Mouse (Mus musculus) midbrain, embryonic 13.5 days (tissue): ENCODE results near the gene Gm49673. TPM values are rescaled to one million over a fixed set of nuclear protein-coding genes. Genes with fewer than 3 reads are reported as not detected.
"Not testable (repeated sequence)": the region's sequence is repeated elsewhere in the genome, so short reads cannot be mapped to it uniquely, and the experiment has no call there.

Source experiments
- ATAC-seq: fragments of 200-750 bp; cut with Nextera tagmentation; 2 replicates; pipeline ENCODE4 v1.8.0; 2017; ENCODE audit warnings: mild to moderate bottlenecking, moderate TSS enrichment, moderate library complexity
- H3K27ac ChIP-seq: fragments of 300-500 bp; sonication (generic); 2 replicates; pipeline ENCODE4 v1.5.1; 2015; ENCODE audit warnings: inconsistent platforms, mild to moderate bottlenecking, moderate library complexity
- H3K27me3 ChIP-seq: fragments of 300-500 bp; sonication (generic); 2 replicates; pipeline ENCODE4 v1.6.1; 2015; ENCODE audit warnings: mild to moderate bottlenecking, inconsistent platforms
- H3K36me3 ChIP-seq: fragments of 300-500 bp; sonication (generic); 2 replicates; pipeline ENCODE4 v1.6.1; 2015; ENCODE audit warnings: mild to moderate bottlenecking, inconsistent platforms
- H3K4me1 ChIP-seq: fragments of 300-500 bp; sonication (generic); replicated peaks from 2 replicates; pipeline ENCODE4 v1.6.1; 2015; ENCODE audit warnings: inconsistent platforms
- H3K4me2 ChIP-seq: fragments of 300-500 bp; sonication (generic); replicated peaks from 2 replicates; pipeline ENCODE4 v1.6.1; 2015; ENCODE audit warnings: moderate library complexity, mild to moderate bottlenecking, inconsistent platforms
- H3K4me3 ChIP-seq: fragments of 300-500 bp; sonication (generic); replicated peaks from 2 replicates; pipeline ENCODE4 v1.5.1; 2015; ENCODE audit warnings: mild to moderate bottlenecking, inconsistent platforms
- H3K9ac ChIP-seq: fragments of 300-500 bp; sonication (generic); replicated peaks from 2 replicates; pipeline ENCODE4 v1.6.1; 2015; ENCODE audit warnings: mild to moderate bottlenecking, inconsistent platforms
- H3K9me3 ChIP-seq: fragments of 300-500 bp; sonication (generic); 2 replicates; pipeline ENCODE4 v1.6.1; 2016; ENCODE audit warnings: mild to moderate bottlenecking, inconsistent platforms
- WGBS: fragments of 180-500 bp; shearing (Covaris S2); methylation state at CpG from one replicate; pipeline ENCODE4 v1.1.7; 2015; 5-methylcytosine and 5-hydroxymethylcytosine counted together
- polyA plus RNA-seq: library from polyadenylated mRNA; unstranded; fragments of >200 nt; fragmentation: Nextera tagmentation; extraction: Ambion mirVana; gene quantifications from 2 replicates; pipeline ENCODE4 v1.2.1, GENCODE M21; 2015

The Gm49673 gene
- polyA plus RNA-seq: 0.15 and 0.22 TPM in 2 replicates

GRCm38 (mm10) chr17:8147439-8148316 is at the start of gene Gm49673, which contains the start of gene Rnaset2a:
Gm49673 (minus strand) TSS chr17:8147788.
Rnaset2a (minus strand) TSS chr17:8148097.
- H3K4me2 ChIP-seq: peak within 1 kb of the TSS; percentile 62
- WGBS: 1% methylated on average over 50 of the region's 67 CpGs
- H3K4me1 ChIP-seq, H3K27me3 ChIP-seq, H3K9me3 ChIP-seq, H3K36me3 ChIP-seq, H3K27ac ChIP-seq: not testable (repeated sequence)
- H3K4me3 ChIP-seq: peak within 1 kb of the TSS; percentile 50
- peak; percentile 97 for ATAC-seq
- peak within 1 kb of the TSS; percentile 70; the same call in 1 of the 2 replicates for H3K9ac ChIP-seq

GRCm38 (mm10) chr17:8195685-8196376 is 48.2 kb upstream of the Gm49673 start:
- H3K4me1 ChIP-seq: no peaks in the 10 kb centered on the region
- H3K36me3 ChIP-seq: peaks cover 51% of the 10 kb centered on the region
- H3K27me3 ChIP-seq: no peaks in the 10 kb centered on the region
- WGBS: 94% methylated on average over 8 of the region's 8 CpGs
- H3K4me3 ChIP-seq: no peak overlapping the region
- no peak overlapping the region for H3K4me2 ChIP-seq
- no peak for ATAC-seq
- no peaks in the 10 kb centered on the region for H3K9me3 ChIP-seq
- H3K27ac ChIP-seq: no peak overlapping the region
- no peak overlapping the region for H3K9ac ChIP-seq

GRCm38 (mm10) chr17:8193678-8194077 is 46.1 kb upstream of the Gm49673 start:
- no peak for ATAC-seq
- no peaks in the 10 kb centered on the region for H3K9me3 ChIP-seq

GRCm38 (mm10) chr17:8184217-8184616 is 36.6 kb upstream of the Gm49673 start:
- H3K27ac ChIP-seq: no peak overlapping the region
- H3K27me3 ChIP-seq: no peaks in the 10 kb centered on the region
- H3K9me3 ChIP-seq: no peaks in the 10 kb centered on the region
- H3K4me2 ChIP-seq: no peak overlapping the region
- H3K4me3 ChIP-seq: no peak overlapping the region
- H3K9ac ChIP-seq: no peak overlapping the region
- H3K4me1 ChIP-seq: no peaks in the 10 kb centered on the region
- WGBS: 92% methylated on average over 7 of the region's 7 CpGs
- peaks cover 73% of the 10 kb centered on the region for H3K36me3 ChIP-seq
- ATAC-seq: no peak

More at GRCm38 (mm10) chr17:8193678-8194077, 46.1 kb upstream of the Gm49673 start:
- H3K4me3 ChIP-seq: no peak overlapping the region
- no peaks in the 10 kb centered on the region for H3K4me1 ChIP-seq
- no peak overlapping the region for H3K9ac ChIP-seq
- H3K27me3 ChIP-seq: no peaks in the 10 kb centered on the region
- 95% methylated on average over 8 of the region's 8 CpGs for WGBS
- no peak overlapping the region for H3K27ac ChIP-seq
- no peak overlapping the region for H3K4me2 ChIP-seq
- H3K36me3 ChIP-seq: peaks cover 70% of the 10 kb centered on the region

- no peak overlapping the region for H3K4me2 ChIP-seq
- H3K4me3 ChIP-seq: no peak overlapping the region
- WGBS: 95% methylated on average over 5 of the region's 5 CpGs
- no peak overlapping the region for H3K9ac ChIP-seq
- no peaks in the 10 kb centered on the region for H3K27me3 ChIP-seq
- no peak overlapping the region for H3K27ac ChIP-seq
- ATAC-seq: no peak
- peaks cover 72% of the 10 kb centered on the region for H3K36me3 ChIP-seq
- no peaks in the 10 kb centered on the region for H3K9me3 ChIP-seq
- H3K4me1 ChIP-seq: no peaks in the 10 kb centered on the region
These were observed 36.2 kb upstream of the Gm49673 start for GRCm38 (mm10) chr17:8183815-8184214.

- Histone ChIP-seq H3K9ac (no peak overlapping the region; the same call in 1 of the 2 replicates), H3K4me1 (peaks cover 8% of the 10 kb centered on the region), H3K4me2 (no peak overlapping the region), H3K27ac (0 out of 2 replicates have a peak overlapping the region, but pooled peaks have one; percentile 30), H3K4me3 (no peak overlapping the region), H3K9me3 (no peaks in the 10 kb centered on the region), H3K36me3 (peaks cover 65% of the 10 kb centered on the region), H3K27me3 (no peaks in the 10 kb centered on the region)
- WGBS: 43% methylated on average over 5 of the region's 5 CpGs
- ATAC-seq: peak; percentile 87
These were observed 29.5 kb upstream of the Gm49673 start for GRCm38 (mm10) chr17:8177090-8177489.

- Histone ChIP-seq H3K9ac (no peak overlapping the region), H3K4me1 (peaks cover 9% of the 10 kb centered on the region; the same call in 1 of the 2 replicates), H3K27me3 (no peaks in the 10 kb centered on the region), H3K27ac (no peak overlapping the region), H3K4me3 (no peak overlapping the region), H3K4me2 (no peak overlapping the region), H3K9me3 (no peaks in the 10 kb centered on the region), H3K36me3 (peaks cover 54% of the 10 kb centered on the region)
- ATAC-seq: no peak
- WGBS: 86% methylated on average over 4 of the region's 4 CpGs
These were observed 23.5 kb upstream of the Gm49673 start for GRCm38 (mm10) chr17:8171081-8171480.

GRCm38 (mm10) chr17:8170331-8170730 is 22.7 kb upstream of the Gm49673 start:
- Histone ChIP-seq H3K4me3 (no peak overlapping the region), H3K27me3 (no peaks in the 10 kb centered on the region), H3K4me1 (peaks cover 9% of the 10 kb centered on the region; the same call in 1 of the 2 replicates), H3K36me3 (peaks cover 47% of the 10 kb centered on the region), H3K9me3 (no peaks in the 10 kb centered on the region), H3K27ac (no peak overlapping the region), H3K4me2 (no peak overlapping the region), H3K9ac (no peak overlapping the region)
- 92% methylated on average over 7 of the region's 7 CpGs for WGBS
- no peak for ATAC-seq

GRCm38 (mm10) chr17:8167436-8167835 is 19.8 kb upstream of the Gm49673 start:
- not testable (repeated sequence) for H3K4me2 ChIP-seq, ATAC-seq, H3K9me3 ChIP-seq, H3K4me1 ChIP-seq, H3K27ac ChIP-seq, H3K9ac ChIP-seq, H3K27me3 ChIP-seq, H3K4me3 ChIP-seq
- H3K36me3 ChIP-seq: peaks cover 23% of the 10 kb centered on the region
- 94% methylated on average over 7 of the region's 8 CpGs for WGBS

- not testable (repeated sequence) for H3K27ac ChIP-seq, ATAC-seq, H3K4me1 ChIP-seq, H3K9me3 ChIP-seq, H3K9ac ChIP-seq, H3K27me3 ChIP-seq
- 39% methylated on average over 2 of the region's 3 CpGs for WGBS
- H3K4me2 ChIP-seq: peak overlapping the region; percentile 55
- H3K4me3 ChIP-seq: peak overlapping the region; percentile 55
- peaks cover 18% of the 10 kb centered on the region for H3K36me3 ChIP-seq
These were observed 18.9 kb upstream of the Gm49673 start for GRCm38 (mm10) chr17:8166454-8166853.

GRCm38 (mm10) chr17:8165977-8166376 is 18.4 kb upstream of the Gm49673 start:
- WGBS: under 1% methylated on average over 11 of the region's 11 CpGs
- H3K27ac ChIP-seq, H3K9me3 ChIP-seq, ATAC-seq, H3K27me3 ChIP-seq, H3K4me1 ChIP-seq: not testable (repeated sequence)
- H3K4me3 ChIP-seq: peak overlapping the region; percentile 55
- H3K4me2 ChIP-seq: peak overlapping the region; percentile 55
- 0 out of 2 replicates have a peak overlapping the region, but pooled peaks have one; percentile 67 for H3K9ac ChIP-seq
- H3K36me3 ChIP-seq: peaks cover 14% of the 10 kb centered on the region

- peaks cover 11% of the 10 kb centered on the region for H3K36me3 ChIP-seq
- H3K9me3 ChIP-seq, ATAC-seq, H3K4me1 ChIP-seq, H3K27me3 ChIP-seq: not testable (repeated sequence)
- H3K9ac ChIP-seq: peak overlapping the region; percentile 67; the same call in 1 of the 2 replicates
- peak overlapping the region; percentile 55 for H3K4me2 ChIP-seq
- WGBS: 0% methylated on average over 42 of the region's 42 CpGs
- H3K27ac ChIP-seq: peak overlapping the region; percentile 68; the same call in 1 of the 2 replicates
- peak overlapping the region; percentile 55 for H3K4me3 ChIP-seq
These were observed 18.0 kb upstream of the Gm49673 start for GRCm38 (mm10) chr17:8165608-8165945.
